16 mouse cellular contexts compared by ENCODE assay signal in genomic region chr15:82904526-82904925, GRCm38 (mm10).
A peak's percentile ranks its signal among the peaks of the same experiment; 100 is the strongest.
DNase-seq lines count a peak whose midpoint lies in the region; ATAC-seq lines count a peak whose summit lies in the region.
"Had no signal": no experiment of that assay in that cellular context is flagged by ENCODE, and none has a peak within 500 bp of the region (broad histone marks: within the 10 kb centered on the region; RNA-seq: fewer than 3 reads in every experiment).

No protein-coding gene starts in this region.

- 10% methylated on average over 7 of the region's 7 CpGs for WGBS in forebrain, embryonic 13.5 days
- WGBS in forebrain, embryonic 12.5 days, result 8% methylated on average over 7 of the region's 7 CpGs
- WGBS in midbrain, embryonic 11.5 days, result 10% methylated on average over 7 of the region's 7 CpGs
- WGBS in midbrain, embryonic 16.5 days, result 13% methylated on average over 7 of the region's 7 CpGs
- WGBS in embryonic facial prominence, embryonic 13.5 days, result 38% methylated on average over 7 of the region's 7 CpGs

- peaks cover 80% of the 10 kb centered on the region for H3K4me1 ChIP-seq in forebrain, embryonic 13.5 days
- H3K4me1 ChIP-seq in forebrain, embryonic 12.5 days, result peaks cover 86% of the 10 kb centered on the region
- peaks cover 64% of the 10 kb centered on the region for H3K4me1 ChIP-seq in midbrain, embryonic 11.5 days (ENCODE audit: control insufficient read depth, insufficient read depth, low read length)
- peaks cover 36% of the 10 kb centered on the region for H3K4me1 ChIP-seq in midbrain, embryonic 16.5 days (ENCODE audit: control insufficient read depth, insufficient read depth, low read length)
- peaks cover 83% of the 10 kb centered on the region for H3K4me1 ChIP-seq in embryonic facial prominence, embryonic 13.5 days

- H3K27me3 ChIP-seq in forebrain, embryonic 13.5 days, result peaks cover 17% of the 10 kb centered on the region
- peaks cover 66% of the 10 kb centered on the region for H3K27me3 ChIP-seq in forebrain, embryonic 12.5 days
- peaks cover 16% of the 10 kb centered on the region; the same call in 1 of the 2 replicates for H3K27me3 ChIP-seq in midbrain, embryonic 11.5 days (ENCODE audit: control insufficient read depth, insufficient read depth, low read length)
- H3K27me3 ChIP-seq in midbrain, embryonic 16.5 days (ENCODE audit: control insufficient read depth, insufficient read depth, low read depth, low read length), result no peaks in the 10 kb centered on the region
- no peaks in the 10 kb centered on the region for H3K27me3 ChIP-seq in embryonic facial prominence, embryonic 13.5 days

- no peak overlapping the region for H3K4me2 ChIP-seq in forebrain, embryonic 13.5 days
- no peak overlapping the region for H3K4me2 ChIP-seq in forebrain, embryonic 12.5 days
- H3K4me2 ChIP-seq in midbrain, embryonic 11.5 days, result no peak overlapping the region
- no peak overlapping the region for H3K4me2 ChIP-seq in midbrain, embryonic 16.5 days (ENCODE audit: low read length)
- H3K4me2 ChIP-seq in embryonic facial prominence, embryonic 13.5 days, result no peak overlapping the region
- H3K4me2 ChIP-seq: heart, embryonic 15.5 days; liver, embryonic 12.5 days; lung, embryonic 14.5 days had no signal

- no peaks in the 10 kb centered on the region for H3K36me3 ChIP-seq in forebrain, embryonic 13.5 days (ENCODE audit: poor library complexity, severe bottlenecking)
- H3K36me3 ChIP-seq in forebrain, embryonic 12.5 days (replicated peaks), result no peaks in the 10 kb centered on the region
- no peaks in the 10 kb centered on the region for H3K36me3 ChIP-seq in midbrain, embryonic 11.5 days (ENCODE audit: control insufficient read depth, insufficient read depth, low read length)
- H3K36me3 ChIP-seq in midbrain, embryonic 16.5 days (ENCODE audit: control insufficient read depth, insufficient read depth, low read length), result no peaks in the 10 kb centered on the region
- no peaks in the 10 kb centered on the region for H3K36me3 ChIP-seq in embryonic facial prominence, embryonic 13.5 days
- H3K36me3 ChIP-seq: heart, embryonic 15.5 days; liver, embryonic 12.5 days had no signal

- H3K9me3 ChIP-seq in forebrain, embryonic 13.5 days (replicated peaks), result no peaks in the 10 kb centered on the region
- no peaks in the 10 kb centered on the region for H3K9me3 ChIP-seq in forebrain, embryonic 12.5 days
- no peaks in the 10 kb centered on the region for H3K9me3 ChIP-seq in midbrain, embryonic 11.5 days (ENCODE audit: control insufficient read depth, low read length)
- no peaks in the 10 kb centered on the region for H3K9me3 ChIP-seq in midbrain, embryonic 16.5 days (replicated peaks; ENCODE audit: control insufficient read depth, low read length, poor library complexity, severe bottlenecking)
- no peaks in the 10 kb centered on the region for H3K9me3 ChIP-seq in embryonic facial prominence, embryonic 13.5 days
- H3K9me3 ChIP-seq: heart, embryonic 15.5 days; liver, embryonic 12.5 days had no signal

- ATAC-seq in forebrain, embryonic 13.5 days, result no peak
- ATAC-seq in forebrain, embryonic 12.5 days (ENCODE audit: low FRiP score), result no peak
- no peak for ATAC-seq in midbrain, embryonic 11.5 days (ENCODE audit: low FRiP score)
- ATAC-seq in midbrain, embryonic 16.5 days, result no peak
- no peak for ATAC-seq in embryonic facial prominence, embryonic 13.5 days (ENCODE audit: insufficient number of reproducible peaks, insufficient read depth, low FRiP score, low TSS enrichment, low read depth)
- ATAC-seq: inflammation-experienced regulatory T-cells, adult 6 months; liver, embryonic 12.5 days had no signal

- DNase-seq in midbrain, embryonic 11.5 days (ENCODE audit: low spot score, missing footprints), result peak; percentile 90
- peak; percentile 80 for DNase-seq in retina, postnatal 1 day
- DNase-seq in cerebellum, postnatal 36 days, result no peak
- DNase-seq in urinary bladder, postnatal 4 days (ENCODE audit: low spot score in 2 of 2), result no peak
- DNase-seq: gastrocnemius, adult 2 months; lung, embryonic 14.5 days; right cerebral cortex, postnatal 14 days had no signal

- peak overlapping the region; percentile 21 for H3K27ac ChIP-seq in forebrain, embryonic 13.5 days
- H3K27ac ChIP-seq in forebrain, embryonic 12.5 days, result no peak overlapping the region
- H3K27ac ChIP-seq in midbrain, embryonic 11.5 days (ENCODE audit: low read depth, low read length), result no peak overlapping the region
- H3K27ac ChIP-seq in midbrain, embryonic 16.5 days (ENCODE audit: low read length), result no peak overlapping the region
- no peak overlapping the region for H3K27ac ChIP-seq in embryonic facial prominence, embryonic 13.5 days
- H3K27ac ChIP-seq: gastrocnemius, adult 2 months; heart, embryonic 15.5 days; liver, embryonic 12.5 days; macrophage; stomach, postnatal 0 days had no signal

- no peak overlapping the region for H3K4me3 ChIP-seq in forebrain, embryonic 13.5 days
- no peak overlapping the region for H3K4me3 ChIP-seq in forebrain, embryonic 12.5 days (replicated peaks)
- H3K4me3 ChIP-seq in midbrain, embryonic 11.5 days (ENCODE audit: low read depth, low read length), result no peak overlapping the region
- H3K4me3 ChIP-seq in midbrain, embryonic 16.5 days (ENCODE audit: low read depth, low read length), result no peak overlapping the region
- no peak overlapping the region for H3K4me3 ChIP-seq in embryonic facial prominence, embryonic 13.5 days
- H3K4me3 ChIP-seq: gastrocnemius, adult 2 months; heart, embryonic 15.5 days; liver, embryonic 12.5 days had no signal

- H3K9ac ChIP-seq in forebrain, embryonic 13.5 days, result no peak overlapping the region
- H3K9ac ChIP-seq in forebrain, embryonic 12.5 days, result no peak overlapping the region
- H3K9ac ChIP-seq in midbrain, embryonic 11.5 days (ENCODE audit: low read length), result no peak overlapping the region
- no peak overlapping the region for H3K9ac ChIP-seq in midbrain, embryonic 16.5 days (ENCODE audit: low read depth, low read length)
- 0 out of 2 replicates have a peak overlapping the region, but pooled peaks have one; percentile 12 for H3K9ac ChIP-seq in embryonic facial prominence, embryonic 13.5 days
- H3K9ac ChIP-seq: heart, embryonic 15.5 days; liver, embryonic 12.5 days; lung, embryonic 14.5 days had no signal

Comparison
In these comparisons a context has a peak if more than half of its experiments do, and no peak if none do; other contexts are left out.
1. DNase-seq: peak in midbrain, embryonic 11.5 days (single experiment) and retina, postnatal 1 day (single experiment); none in cerebellum, postnatal 36 days (0 of 2) and urinary bladder, postnatal 4 days (0 of 2).